Mouse (Mus musculus) kidney, adult 2 months (tissue): ENCODE results near the gene Cep89.

ENCODE experiments used
- CTCF ChIP-seq: fragments of 200-500 bp; conservative IDR thresholded peaks from 2 replicates; pipeline ENCODE4 v1.5.1; 2011; ENCODE audit warnings: low read depth, mild to moderate bottlenecking, control low read depth, low read length, moderate library complexity, mixed read lengths; ENCODE audit not compliant: insufficient read depth, insufficient read length
- POLR2A ChIP-seq: fragments of 200-500 bp; IDR thresholded peaks from one replicate; pipeline ENCODE4 v1.6.1; 2011; ENCODE audit warnings: low read depth, low read length, control low read depth

GRCm38 (mm10) chr7:35415801-35416653 is 19.2 kb downstream of the Cep89 start:
- no peak for TF ChIP-seq CTCF
- no peak for TF ChIP-seq POLR2A
